Mouse (Mus musculus) liver, postnatal 0 days (tissue): ENCODE data around the gene Efna1.

Source experiments
- CTCF ChIP-seq: sonication (generic); IDR thresholded peaks from 2 replicates; pipeline ENCODE4 v1.5.1; 2016; ENCODE audit warnings: antibody characterized with exemption, low read depth
- EP300 ChIP-seq: IDR thresholded peaks from 2 replicates; pipeline ENCODE4 v1.6.1; 2016; ENCODE audit warnings: antibody characterized with exemption, low read depth, mild to moderate bottlenecking

DNA sequence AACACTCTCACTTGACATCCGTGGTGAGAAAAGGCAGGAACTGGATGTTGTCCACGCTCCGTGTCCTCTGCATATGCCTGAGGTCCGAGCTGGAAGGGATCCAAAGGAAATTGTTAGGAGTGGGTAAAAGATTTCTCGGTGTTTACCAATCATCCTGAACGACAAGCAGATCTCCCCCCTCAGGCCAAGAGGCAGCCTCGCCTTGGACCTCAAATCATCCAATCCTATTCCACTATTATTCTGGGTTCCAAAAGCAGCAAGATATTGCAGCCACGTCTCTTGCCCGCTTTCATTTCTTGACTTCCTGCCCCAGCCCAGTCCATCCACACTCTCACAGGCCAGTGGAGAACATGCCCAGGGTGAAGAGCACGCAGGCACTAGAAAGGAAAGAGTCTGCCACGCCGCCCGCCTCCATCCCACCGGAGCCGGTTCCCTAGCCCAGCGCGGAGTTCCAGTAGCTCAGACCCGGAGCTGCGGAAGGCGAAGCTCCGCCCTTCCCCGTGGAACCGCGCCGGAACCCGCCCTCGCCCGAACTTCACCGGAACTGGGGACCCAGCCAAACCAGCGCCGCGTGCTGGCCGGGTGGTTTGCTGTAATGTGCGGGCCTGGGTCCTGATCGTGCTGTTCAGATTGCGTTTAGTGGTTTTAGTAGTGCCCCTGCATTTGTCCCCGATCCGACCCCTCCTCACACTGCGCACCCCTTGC is 10.7 kb downstream of the Efna1 start, which contains the start of gene Slc50a1:
- TF ChIP-seq EP300 (no peak; the same call in 1 of the 2 replicates), CTCF (peak; percentile 57)
